Mouse (Mus musculus): ENCODE data around the gene Lbx2. TPM values are rescaled to one million over a fixed set of nuclear protein-coding genes. Genes with fewer than 3 reads are reported as not detected.
A peak's percentile ranks its signal among the peaks of the same experiment; 100 is the strongest.

Lbx2 gene
- polyA plus RNA-seq, 1 experiment, result 0.71 TPM

DNA sequence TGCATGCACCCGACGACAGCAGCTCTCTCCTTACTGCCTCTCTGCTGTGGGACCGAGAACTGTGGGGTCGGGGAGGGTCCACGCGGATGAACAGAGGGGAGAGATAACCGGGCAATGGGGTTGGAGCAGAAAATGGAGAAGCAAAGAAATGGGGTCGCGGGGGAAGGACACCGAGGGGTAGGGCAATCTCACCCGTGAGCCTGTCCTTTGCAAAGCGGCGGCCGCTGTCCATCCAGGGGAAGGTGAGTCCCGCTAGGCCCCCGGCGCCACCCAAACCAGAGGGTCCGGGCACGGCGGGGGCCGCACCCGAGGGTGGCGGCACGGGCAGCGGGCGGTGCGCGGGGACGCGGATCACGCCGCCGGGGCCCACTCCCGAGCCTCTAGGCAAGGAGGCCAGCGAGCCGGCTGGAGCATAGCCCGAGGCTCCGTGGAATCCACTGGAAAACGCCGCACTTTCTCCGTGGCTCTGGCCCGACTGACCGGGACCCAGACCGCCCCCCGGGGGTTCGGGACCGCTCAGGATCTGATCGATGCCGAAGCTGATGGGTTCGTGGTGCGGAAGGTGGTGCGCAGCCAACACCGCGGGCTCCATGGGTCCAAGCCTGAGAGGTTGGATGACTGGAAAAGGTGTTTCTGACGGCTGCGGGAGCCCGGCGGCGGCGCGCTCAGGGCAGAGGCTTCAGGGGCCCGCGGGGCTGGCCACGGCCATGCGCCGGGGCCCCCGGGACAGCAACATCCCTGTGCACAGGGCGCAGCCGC, 16.5 kb upstream of the Lbx2 start:
- DNase-seq (ENCODE audit: low read depth, low spot score), result no peak
- 2% methylated on average over 68 of the region's 69 CpGs for WGBS

DNA sequence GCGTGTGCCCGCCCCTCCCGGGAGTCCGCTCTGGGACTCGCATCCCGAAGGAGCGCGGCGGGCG, 16.1 kb upstream of the Lbx2 start, which contains the start of gene Tlx2:
Gene Tlx2 (minus strand): TSS at position 47 of the 64 bp plus-strand sequence.
- DNase-seq (ENCODE audit: low read depth, low spot score), result no peak
- 1% methylated on average over 10 of the region's 10 CpGs for WGBS

DNA sequence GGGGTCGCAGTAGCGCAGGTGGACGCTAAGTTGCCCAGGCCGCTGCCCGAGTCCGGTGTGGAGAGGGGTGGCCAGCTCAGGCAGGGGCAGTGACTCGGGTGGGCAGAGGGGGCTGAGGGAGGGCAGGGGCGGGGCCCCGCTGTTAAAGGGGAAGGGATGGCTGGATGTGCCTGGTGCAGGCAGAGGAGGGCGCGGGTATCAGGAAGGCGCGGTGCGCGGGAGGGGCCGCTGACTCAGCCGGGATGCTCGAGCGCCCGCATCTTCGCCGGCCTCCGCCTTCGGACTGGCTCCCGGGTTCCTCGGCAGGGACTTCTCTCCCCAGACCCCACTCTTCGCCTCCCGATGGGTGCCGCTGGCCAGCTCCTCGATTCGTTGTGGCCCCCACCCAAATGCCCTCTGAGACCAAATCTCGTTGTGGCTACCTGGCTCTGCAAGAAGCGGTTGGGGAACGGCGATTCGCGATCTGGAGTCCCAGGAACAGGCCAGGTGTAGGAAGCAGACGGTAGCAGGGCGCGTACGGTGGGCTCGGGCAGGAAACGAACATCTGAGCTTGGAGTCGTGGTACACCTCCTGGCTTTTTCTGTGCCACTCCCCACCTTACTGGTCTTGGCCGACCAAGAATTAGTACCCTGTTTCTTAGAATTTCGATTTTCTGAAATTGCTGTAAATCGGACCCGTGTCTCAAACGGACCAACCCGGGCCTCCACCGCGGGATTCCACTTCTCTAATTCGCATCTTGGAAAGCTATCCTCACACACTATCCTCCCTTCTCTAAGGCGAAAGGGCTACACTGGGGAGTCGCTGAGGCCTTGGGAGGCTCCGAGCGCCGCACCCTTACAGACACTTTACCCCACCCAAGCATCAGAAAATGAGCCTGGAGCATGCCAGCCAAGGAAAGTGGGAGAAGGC, 15.6 kb upstream of the Lbx2 start:
- no peak for DNase-seq (ENCODE audit: low read depth, low spot score)
- 2% methylated on average over 57 of the region's 58 CpGs for WGBS

DNA sequence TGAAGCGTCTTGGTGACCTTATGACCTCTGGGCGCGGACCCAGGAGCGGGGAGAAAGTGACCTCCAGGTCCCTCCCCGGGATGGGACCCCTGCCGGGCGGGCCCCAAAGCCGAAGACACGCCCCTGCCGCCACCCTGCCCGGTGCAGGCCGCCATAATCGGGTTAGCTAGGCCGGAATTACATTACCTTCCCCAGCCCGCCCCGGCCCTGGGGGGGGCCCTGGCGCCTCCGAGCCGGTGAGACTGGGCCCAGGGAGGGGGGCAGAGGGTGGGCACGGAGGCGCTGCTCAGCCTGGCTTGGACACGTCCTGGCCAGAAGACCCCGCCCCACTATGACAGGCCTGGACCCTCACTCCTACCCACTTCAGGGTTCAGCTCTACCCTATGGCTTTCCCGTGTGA, 14.9 kb upstream of the Lbx2 start:
- WGBS, result 2% methylated on average over 23 of the region's 24 CpGs
- DNase-seq (ENCODE audit: low read depth, low spot score), result no peak

DNA sequence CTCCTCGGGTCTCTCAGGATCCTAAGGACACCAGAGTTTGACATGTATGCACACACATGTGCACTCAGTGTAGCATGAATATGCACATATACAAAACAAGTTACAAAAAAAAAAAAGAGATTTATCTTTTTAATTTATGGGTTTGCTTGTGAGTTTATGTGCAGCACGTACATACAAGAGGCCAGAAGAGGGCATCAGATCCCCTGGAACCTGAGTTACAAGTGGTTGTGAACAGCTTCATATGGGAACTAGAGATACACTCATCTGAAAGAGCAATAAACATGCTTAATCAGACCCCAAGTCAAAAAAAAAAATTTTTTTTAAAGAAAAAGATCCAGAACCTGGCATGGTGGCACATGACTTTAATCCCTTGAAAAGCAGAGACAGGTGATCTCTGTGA, 11.2 kb upstream of the Lbx2 start:
- WGBS, result 21% methylated on average over 2 of the region's 2 CpGs

DNA sequence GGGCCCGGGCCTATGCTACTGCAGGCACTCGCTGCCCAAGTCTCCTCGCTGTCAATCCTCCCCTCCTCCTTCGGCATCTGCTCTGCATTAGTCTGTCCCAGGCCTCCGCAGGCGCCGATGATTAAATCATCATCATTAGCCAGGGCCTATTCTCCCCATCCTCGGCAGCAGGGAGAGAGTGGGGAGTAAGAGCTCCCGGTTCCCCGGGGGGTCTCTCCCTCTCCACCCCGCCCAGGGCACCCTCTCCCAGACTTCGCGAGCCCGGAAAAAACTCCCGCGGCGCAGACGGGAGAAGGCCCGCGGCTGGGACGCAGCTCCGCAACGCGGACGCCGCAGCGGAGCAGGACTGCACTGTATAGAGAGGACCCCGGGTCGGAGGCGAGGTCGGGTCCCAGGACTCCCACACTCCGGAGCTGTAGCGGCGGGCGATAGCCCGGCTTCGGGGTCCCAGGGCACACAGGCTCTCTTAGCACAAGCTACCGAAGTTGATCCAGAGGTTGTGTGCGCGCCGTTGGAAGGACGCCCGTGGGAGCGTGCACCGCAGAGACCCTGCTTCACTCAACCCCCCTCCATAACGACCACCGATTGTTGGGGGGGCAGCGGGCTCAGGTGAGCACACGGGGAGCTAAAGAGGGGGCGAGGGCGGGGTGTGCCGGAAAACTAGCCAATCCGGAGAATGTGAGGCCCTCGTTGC, 8.4 kb upstream of the Lbx2 start, which contains the start of gene Pcgf1:
Gene Pcgf1 (plus strand): TSS at position 240 of the 694 bp plus-strand sequence.
- DNase-seq (ENCODE audit: low read depth, low spot score), result no peak
- under 1% methylated on average over 54 of the region's 54 CpGs for WGBS

More for the DNA sequence above, 11.2 kb upstream of the Lbx2 start:
- DNase-seq (ENCODE audit: low read depth, low spot score), result no peak

DNA sequence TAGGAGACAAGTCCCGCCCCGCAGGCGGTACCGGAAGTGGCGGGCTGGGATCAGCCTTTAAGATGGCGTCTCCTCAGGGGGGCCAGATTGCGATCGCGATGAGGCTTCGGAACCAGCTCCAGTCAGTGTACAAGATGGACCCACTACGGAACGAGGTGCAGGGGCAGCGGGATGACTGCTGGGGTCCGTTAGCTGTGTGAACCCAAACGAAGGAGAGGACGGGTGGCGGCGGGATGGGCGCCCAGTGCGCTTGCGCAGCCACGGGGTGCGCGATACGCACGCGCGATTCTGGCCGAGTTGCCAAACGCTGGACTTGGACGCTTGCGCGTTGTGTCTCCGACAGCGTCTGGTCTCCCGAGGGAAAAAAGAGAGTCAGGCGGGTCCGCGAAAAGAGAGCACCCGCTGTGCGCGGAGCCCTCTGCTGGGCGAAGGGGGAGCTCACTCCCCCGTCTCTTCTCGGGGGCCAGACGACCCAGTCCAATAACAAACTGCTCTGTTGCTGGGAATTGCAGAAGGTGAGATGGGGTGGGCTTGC, 7.8 kb upstream of the Lbx2 start:
- DNase-seq (ENCODE audit: low read depth, low spot score), result peak; percentile 90
- under 1% methylated on average over 46 of the region's 46 CpGs for WGBS

DNA sequence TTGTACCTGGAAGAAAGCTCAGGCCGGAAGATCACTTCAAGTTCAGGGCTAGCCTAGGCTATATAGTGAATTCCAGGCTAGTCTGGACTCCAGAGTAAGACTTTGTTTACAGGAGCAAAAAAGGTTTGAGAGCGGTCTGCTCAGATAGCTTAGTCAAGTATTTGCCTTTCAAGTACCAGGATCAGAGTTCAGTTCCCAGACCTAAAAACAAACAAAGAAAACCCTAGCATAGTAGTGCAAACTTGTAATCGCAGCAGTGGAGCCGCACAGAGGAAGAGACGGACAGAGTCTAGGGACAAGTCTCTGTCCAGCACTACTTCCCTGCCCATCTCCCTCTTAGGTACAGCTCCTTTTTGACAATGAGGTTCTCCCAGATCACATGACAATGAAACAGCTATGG, 6.0 kb upstream of the Lbx2 start:
- DNase-seq (ENCODE audit: low read depth, low spot score), result no peak

DNA sequence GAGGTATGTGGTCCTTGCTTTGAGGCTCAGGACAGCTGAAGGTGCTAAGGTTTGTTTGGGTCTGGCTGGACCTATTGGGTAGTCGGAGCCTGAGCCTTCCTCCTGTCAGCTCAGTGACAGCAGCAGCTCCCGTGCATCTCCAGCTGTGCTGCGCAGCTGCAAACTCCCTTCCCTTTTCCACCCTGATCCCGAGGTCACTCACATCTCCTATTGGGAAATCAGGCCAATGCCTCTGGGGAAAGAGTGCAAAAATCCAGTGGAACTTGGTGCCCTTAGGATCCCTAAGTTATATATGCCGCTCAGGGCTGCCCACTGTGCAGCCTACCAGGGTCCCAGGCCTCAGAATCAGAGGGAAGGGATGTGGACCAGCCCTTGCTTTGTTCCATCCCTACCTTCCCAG, 2.7 kb upstream of the Lbx2 start:
- WGBS, result 47% methylated on average over 5 of the region's 5 CpGs

More for the DNA sequence above, 6.0 kb upstream of the Lbx2 start:
- 96% methylated on average over 5 of the region's 5 CpGs for whole genome bisulfite sequencing

DNA sequence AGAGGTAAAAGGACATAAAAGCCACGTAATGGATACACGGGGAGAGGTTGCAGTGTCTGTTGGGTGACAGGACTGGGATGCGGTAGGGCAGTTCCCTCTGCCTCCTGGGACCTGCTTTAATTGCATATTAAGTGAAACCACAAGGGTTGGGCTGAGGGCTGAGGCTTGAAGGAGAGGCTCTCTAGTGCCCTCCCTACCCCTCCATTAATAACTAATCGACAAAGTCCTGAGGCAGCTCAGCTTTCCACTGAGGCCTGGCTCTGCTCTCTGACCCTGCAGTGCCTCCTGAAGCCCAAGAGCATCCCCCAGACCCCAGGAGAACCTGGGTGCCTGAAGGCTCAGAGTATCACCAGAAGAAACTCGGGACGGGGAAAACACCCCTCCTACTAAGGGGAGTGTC, 1.7 kb upstream of the Lbx2 start:
- WGBS, result 12% methylated on average over 6 of the region's 6 CpGs
- DNase-seq (ENCODE audit: low read depth, low spot score), result no peak

More for the DNA sequence above, 2.7 kb upstream of the Lbx2 start:
- DNase-seq (ENCODE audit: low read depth, low spot score), result no peak

DNA sequence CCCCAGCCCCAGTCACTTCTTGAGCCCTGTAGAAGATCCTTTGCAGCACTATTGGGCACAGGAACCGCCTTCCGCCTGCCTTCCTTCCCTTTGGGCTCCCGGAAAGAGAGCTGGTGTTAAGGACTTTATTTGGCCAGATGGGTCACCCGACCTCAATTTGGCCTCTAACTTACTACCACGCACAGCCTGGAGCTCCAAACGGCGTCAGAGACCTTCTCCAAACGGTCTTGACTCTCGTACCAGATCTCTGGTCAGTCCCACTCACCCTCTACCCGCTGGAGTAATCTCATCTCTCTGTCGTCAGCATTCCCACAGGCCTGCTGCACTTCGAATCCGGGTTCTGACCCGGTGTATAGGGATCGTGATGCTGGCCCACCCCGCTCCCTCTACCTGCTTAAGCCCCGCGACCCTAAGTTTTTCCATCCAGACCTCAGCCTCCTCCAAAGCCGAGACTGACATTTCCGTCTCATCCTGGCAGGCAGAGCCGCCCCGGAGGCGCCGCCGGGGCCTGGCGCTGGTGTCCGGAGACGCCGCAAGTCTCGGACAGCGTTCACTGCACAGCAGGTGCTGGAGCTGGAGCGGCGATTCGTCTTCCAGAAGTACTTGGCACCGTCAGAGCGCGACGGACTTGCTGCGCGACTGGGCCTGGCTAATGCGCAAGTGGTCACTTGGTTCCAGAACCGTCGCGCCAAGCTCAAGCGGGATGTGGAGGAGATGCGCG, 1.2 kb downstream of the Lbx2 start:
- 6% methylated on average over 47 of the region's 47 CpGs for WGBS
- no peak for DNase-seq (ENCODE audit: low read depth, low spot score)

DNA sequence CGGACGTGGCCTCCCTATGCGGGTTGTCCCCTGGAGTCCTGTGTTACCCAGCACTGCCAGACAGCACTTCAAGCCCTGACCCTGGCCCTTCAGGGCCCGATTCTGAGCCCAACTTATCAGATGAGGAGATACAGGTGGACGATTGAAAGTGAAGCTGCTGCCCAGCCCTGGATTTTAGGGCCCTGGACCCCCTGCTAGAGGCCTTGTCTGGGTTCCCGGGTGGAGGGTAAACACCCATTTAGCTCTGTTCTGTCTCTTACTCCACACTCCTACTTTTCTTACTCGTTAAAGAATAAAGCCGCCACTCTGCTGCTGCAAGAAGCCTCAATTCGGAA, 1.7 kb downstream of the Lbx2 start:
- 18% methylated on average over 9 of the region's 9 CpGs for WGBS
- DNase-seq (ENCODE audit: low read depth, low spot score), result no peak

DNA sequence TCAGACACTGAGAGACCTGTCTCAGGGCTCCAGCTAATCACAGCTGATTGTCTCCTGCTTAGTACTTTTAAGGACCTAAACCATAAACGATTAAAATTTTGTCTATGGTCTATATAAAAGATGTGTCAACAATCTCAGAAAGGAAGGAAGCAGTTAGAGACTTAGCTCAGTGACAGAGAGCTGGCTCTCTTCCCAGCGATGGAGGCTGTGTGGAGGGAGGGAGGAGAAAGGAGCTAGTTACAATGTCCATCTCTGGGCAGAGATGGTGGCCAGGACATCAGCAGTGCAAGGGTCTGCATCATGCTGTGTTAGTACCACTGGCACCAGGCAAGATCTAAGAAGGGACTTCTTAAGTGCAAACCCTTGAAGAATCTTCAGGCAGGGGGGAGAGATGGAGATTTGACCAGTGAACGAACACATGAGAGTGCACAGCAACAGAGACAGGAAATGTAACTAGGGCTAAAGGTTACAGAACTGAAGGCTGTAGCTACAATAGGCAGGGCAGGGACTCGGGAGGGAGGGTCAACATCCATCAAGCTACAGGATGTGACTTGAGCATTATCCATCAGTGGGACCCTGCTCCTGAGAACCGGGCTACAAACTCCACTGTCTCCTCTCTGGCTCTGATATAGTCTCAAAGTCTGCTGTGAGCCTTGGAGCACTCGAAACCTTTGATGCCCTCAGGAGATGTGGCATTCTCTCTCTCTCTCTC, 6.4 kb downstream of the Lbx2 start:
- DNase-seq (ENCODE audit: low read depth, low spot score), result no peak
- 19% methylated on average over 6 of the region's 6 CpGs for WGBS

DNA sequence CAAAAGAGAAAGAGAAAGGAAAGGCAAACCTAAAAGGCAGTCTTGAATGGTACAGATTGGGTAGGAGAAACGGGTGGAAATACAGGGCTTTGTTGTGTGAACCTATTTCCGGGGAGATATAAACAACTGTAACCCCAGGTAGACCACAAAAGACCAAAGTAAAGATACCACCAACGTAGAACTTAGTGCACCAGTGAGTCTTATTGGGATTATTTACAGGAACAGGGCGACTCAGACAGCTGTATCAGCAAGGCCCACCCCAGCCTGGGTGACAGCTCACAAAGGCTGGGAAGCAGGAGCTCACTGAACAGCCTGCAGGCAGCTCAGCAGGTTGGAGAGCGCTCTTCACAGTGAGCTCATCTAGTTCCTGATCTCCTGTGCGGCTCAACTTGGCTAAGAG, 9.8 kb downstream of the Lbx2 start:
- no peak for DNase-seq (ENCODE audit: low read depth, low spot score)
- WGBS, result 53% methylated on average over 6 of the region's 6 CpGs

DNA sequence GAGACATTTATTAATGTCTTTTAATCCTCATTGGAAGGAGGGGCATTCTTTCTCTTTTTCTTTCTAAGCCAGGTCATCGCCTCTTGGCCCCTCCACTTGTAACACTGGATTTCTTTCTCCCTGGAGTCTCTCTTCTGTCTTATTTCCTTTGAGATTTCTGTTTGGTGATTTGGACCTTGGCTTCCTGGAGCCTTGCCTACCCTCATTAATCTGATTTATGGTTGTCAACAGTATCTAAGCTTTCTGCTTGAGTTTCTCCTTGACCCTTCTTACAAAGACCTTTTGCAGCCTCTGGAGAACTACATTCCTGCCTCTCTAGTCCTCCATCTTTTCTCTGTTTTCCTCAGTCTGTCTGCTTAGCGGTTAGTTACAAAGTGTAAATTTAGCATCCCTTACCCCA, 12.2 kb downstream of the Lbx2 start:
- no peak for DNase-seq (ENCODE audit: low read depth, low spot score)
- WGBS, result 34% methylated on average over 2 of the region's 2 CpGs

DNA sequence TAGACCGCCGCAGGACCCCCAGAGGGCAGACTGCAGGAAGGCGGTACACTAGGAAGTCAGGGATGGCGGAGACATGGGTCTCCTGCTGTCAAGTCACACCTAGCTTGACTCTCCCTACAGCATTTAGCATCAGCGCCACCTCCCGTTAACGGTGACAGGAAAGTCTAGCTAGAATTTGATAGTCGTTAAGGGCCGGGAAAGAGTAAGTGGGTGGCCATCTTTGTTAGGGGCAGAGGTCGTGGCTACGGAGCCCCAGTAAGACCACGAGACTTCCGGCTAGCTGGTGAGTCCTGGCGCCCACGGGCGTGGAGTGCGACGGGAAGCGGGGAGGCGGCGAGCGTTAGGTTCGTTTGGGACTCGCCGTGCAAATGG, 15.1 kb downstream of the Lbx2 start, which contains the start of the genes Ccdc142 and Gm42688:
Gene Ccdc142 (plus strand): TSS at position 286 of the 372 bp plus-strand sequence.
Gene Gm42688 (plus strand): TSS at position 302 of the 372 bp plus-strand sequence.
- DNase-seq (ENCODE audit: low read depth, low spot score), result peak; percentile 83
- under 1% methylated on average over 25 of the region's 25 CpGs for WGBS

DNA sequence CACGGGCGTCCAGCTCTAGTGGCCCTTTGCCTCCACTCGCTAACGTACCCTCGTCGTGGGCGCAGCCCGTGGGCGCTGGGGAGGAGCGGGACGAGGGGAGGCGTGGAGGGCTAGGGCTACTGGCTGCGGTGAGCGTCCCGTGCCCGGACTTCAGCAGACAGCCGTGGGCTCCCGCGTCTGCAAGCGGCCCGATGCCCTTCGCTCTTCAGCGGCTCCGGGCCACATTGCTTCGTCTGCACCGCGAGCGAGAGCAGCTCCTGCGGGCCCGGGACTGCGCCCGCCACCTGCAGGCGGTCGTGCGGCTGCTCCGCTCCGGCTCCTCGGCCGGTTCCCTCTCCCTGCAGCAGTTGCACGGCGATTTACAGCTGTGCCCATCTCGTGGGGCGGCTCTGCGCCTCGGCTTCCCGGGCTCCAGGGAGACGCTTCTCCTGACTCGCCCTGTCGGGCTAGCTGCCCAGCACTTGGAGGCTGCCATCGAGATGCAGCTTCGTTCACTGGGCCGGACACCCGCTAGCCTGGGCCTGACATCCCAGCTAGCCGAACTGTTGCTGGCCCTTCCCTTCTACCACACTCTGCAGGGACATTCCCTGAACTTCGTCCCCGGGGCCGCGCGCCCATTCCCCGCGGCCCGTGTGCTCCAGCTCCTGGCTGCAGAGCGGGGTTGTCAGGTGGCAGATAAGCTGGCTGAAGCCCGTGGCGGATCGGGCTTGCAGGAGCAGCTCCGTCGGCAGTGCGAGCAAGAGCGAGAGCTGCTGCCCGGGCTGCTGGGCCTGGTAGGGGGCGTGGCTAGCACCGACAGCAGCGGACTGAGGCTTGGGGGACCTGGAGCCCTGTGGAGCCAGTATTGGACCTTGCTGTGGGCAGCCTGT, 15.8 kb downstream of the Lbx2 start:
- no peak for DNase-seq (ENCODE audit: low read depth, low spot score)
- under 1% methylated on average over 74 of the region's 74 CpGs for WGBS

DNA sequence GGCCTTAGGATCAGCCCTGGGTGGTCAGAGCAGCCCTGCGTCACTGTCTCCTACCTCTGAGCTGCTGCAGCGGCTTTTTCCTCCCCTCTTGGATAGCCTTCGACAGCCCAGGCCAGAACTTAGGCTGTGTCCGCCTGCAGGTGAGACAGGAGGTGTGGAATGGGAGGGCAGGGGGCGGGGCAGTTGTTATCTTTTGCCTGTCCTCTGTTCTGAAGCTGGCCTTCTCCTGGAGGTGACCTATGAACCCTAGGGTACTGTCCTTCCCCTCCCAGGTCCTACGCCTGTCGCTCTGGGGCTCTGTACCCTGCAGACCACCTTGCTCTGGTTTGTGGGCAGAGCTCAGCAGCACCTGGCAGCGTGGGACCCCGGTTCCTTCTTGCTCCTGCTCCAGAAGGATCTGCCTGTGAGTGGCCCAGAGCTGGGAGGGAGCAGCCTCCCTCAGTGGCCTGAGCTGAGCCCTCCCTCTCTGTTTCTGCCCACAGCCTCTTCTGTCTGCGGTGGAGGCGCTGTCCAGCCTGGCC, 17.0 kb downstream of the Lbx2 start:
- DNase-seq (ENCODE audit: low read depth, low spot score), result no peak
- WGBS, result 65% methylated on average over 11 of the region's 11 CpGs
